Mouse (Mus musculus): ENCODE measurements around the gene Als2.
A peak's percentile ranks its signal among the peaks of the same experiment; 100 is the strongest.

DNA sequence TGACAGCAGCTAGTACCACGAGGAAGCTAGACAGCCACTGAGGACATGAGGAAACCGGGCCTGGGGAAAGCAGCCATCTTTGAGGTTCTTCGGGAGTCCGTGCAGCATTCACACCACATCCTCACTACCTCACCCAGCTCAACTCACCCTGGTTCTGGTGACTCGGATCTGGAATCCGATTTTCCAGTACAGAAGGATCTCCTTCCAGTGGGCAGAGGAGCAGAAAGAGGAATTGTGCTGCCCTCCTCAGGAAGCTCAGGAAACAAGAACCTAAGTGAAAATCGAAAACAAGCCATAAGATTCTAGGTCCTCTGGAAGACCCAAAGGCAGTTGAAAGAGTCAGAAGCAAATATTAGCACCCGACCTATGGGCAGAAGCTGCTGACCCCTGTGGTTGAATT is 66.7 kb downstream of the Als2 start:
- no peak for TF ChIP-seq POLR2A (IDR thresholded peaks at IDR 0.05; ENCODE audit: extremely low read depth, insufficient read depth, low read length)
- TF ChIP-seq CTCF (IDR thresholded peaks at IDR 0.05; ENCODE audit: extremely low read depth, insufficient read depth, low read length) = peak; percentile 34; the same call in 1 of the 2 replicates

Measured in cortical plate, adult 2 months (tissue).